Mouse (Mus musculus): ENCODE data around the gene Atmin. TPM values are rescaled to one million over a fixed set of nuclear protein-coding genes. Genes with fewer than 3 reads are reported as not detected.

Gene Atmin
- polyA plus RNA-seq (2015; fragmentation: Illumina TruSeq; extraction: RNeasy Lipid Tissue Mini Kit (QIAGEN cat#74804); ENCODE audit: low read depth, low replicate concordance): 40.8 TPM

GRCm38 (mm10) chr8:116943161-116943554 is at the start of gene Atmin:
Gene Atmin (plus strand): TSS chr8:116943393.

GRCm38 (mm10) chr8:116921337-116922059 is 21.7 kb upstream of the Atmin start, which contains the start of the genes Cmc2 and Cenpn:
Gene Cmc2 (minus strand): TSS chr8:116921455.
Gene Cenpn (plus strand): TSS chr8:116921730.

GRCm38 (mm10) chr8:116978631-116979256 is 35.6 kb downstream of the Atmin start, which contains the start of gene 1700030J22Rik:
Gene 1700030J22Rik (minus strand): TSS chr8:116978959.

GRCm38 (mm10) chr8:116993095-116993867 is 50.1 kb downstream of the Atmin start, which contains the start of gene Gcsh:
Gene Gcsh (minus strand): TSS chr8:116993537.

Other genes with a start within 250 kb of the Atmin start
- 6.1 TPM for gene Cdyl2, start 210.4 kb upstream of the Atmin start, polyA plus RNA-seq (2015; fragmentation: Illumina TruSeq; extraction: RNeasy Lipid Tissue Mini Kit (QIAGEN cat#74804); ENCODE audit: low read depth, low replicate concordance)
- 26.0 TPM for gene Cmc2, start 21.9 kb upstream of the Atmin start, polyA plus RNA-seq (2015; fragmentation: Illumina TruSeq; extraction: RNeasy Lipid Tissue Mini Kit (QIAGEN cat#74804); ENCODE audit: low read depth, low replicate concordance)
- gene Cenpn, start 21.7 kb upstream of the Atmin start, polyA plus RNA-seq (2015; fragmentation: Illumina TruSeq; extraction: RNeasy Lipid Tissue Mini Kit (QIAGEN cat#74804); ENCODE audit: low read depth, low replicate concordance): 2.1 TPM
- gene 1700030J22Rik, start 35.6 kb downstream of the Atmin start, polyA plus RNA-seq (2015; fragmentation: Illumina TruSeq; extraction: RNeasy Lipid Tissue Mini Kit (QIAGEN cat#74804); ENCODE audit: low read depth, low replicate concordance): 6.1 TPM
- gene Gcsh, start 50.1 kb downstream of the Atmin start, polyA plus RNA-seq (2015; fragmentation: Illumina TruSeq; extraction: RNeasy Lipid Tissue Mini Kit (QIAGEN cat#74804); ENCODE audit: low read depth, low replicate concordance): 88.5 TPM
- 0.09 TPM for gene Pkd1l2, start 139.1 kb downstream of the Atmin start, polyA plus RNA-seq (2015; fragmentation: Illumina TruSeq; extraction: RNeasy Lipid Tissue Mini Kit (QIAGEN cat#74804); ENCODE audit: low read depth, low replicate concordance)
- gene Bco1, start 152.5 kb downstream of the Atmin start, polyA plus RNA-seq (2015; fragmentation: Illumina TruSeq; extraction: RNeasy Lipid Tissue Mini Kit (QIAGEN cat#74804); ENCODE audit: low read depth, low replicate concordance): 0.22 TPM
- gene Gan, start 214.7 kb downstream of the Atmin start, polyA plus RNA-seq (2015; fragmentation: Illumina TruSeq; extraction: RNeasy Lipid Tissue Mini Kit (QIAGEN cat#74804); ENCODE audit: low read depth, low replicate concordance): 4.3 TPM

All from brain, adult 10 weeks (tissue).